Mouse (Mus musculus): ENCODE data around the gene Dennd1b.

DNA sequence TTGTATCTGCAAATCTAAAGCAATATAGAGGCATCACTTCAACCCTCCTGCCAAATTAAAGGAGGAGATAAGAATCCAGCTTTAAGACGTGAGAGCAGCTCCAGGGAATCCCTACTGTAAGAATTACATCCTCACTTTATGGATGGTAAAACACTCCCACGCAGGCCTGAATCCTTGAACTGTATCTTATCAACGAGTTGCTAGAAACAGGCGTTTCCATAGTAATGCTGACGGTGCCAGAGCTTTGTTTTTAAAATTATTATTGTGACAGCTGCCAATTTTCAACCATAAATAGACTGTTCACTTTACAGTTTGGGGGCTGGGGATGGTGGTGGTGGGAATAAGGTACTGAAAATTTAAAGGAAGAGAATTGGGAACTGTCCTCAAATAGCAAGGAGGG is 239.8 kb downstream of the Dennd1b start:
- no peak for TF ChIP-seq POLR2A (IDR thresholded peaks at IDR 0.05; ENCODE audit: borderline replicate concordance, control insufficient read depth, low read depth, low read length)
- TF ChIP-seq CTCF (IDR thresholded peaks at IDR 0.05; ENCODE audit: control insufficient read depth, insufficient read depth, low read length): no peak
